Mouse (Mus musculus): ENCODE results near the gene Cryaa. TPM values are rescaled to one million over a fixed set of nuclear protein-coding genes. Genes with fewer than 3 reads are reported as not detected.
"Not testable (repeated sequence)": the region's sequence is repeated elsewhere in the genome, so short reads cannot be mapped to it uniquely, and the experiment has no call there.

Gene Cryaa
- total RNA-seq, 4 experiments from 2014 or later, result 0.27 TPM; not detected in 3

GRCm38 (mm10) chr17:31658468-31659185 is 19.0 kb upstream of the Cryaa start, which contains the start of gene U2af1:
U2af1 (minus strand) TSS chr17:31658892.
- peak; percentile 94 to 99 for DNase-seq (ENCODE audit: low spot score in 2 of 2)

GRCm38 (mm10) chr17:31660661-31661250 is 16.9 kb upstream of the Cryaa start:
- DNase-seq (ENCODE audit: low spot score in 2 of 2), result peak; percentile 29 to 85

GRCm38 (mm10) chr17:31662855-31663254 is 14.8 kb upstream of the Cryaa start:
- DNase-seq (ENCODE audit: low spot score in 2 of 2), result no peak

- DNase-seq (ENCODE audit: low spot score in 2 of 2), result peak; percentile 56 to 61
These were observed 12.8 kb upstream of the Cryaa start for GRCm38 (mm10) chr17:31664760-31665159.

- no peak for DNase-seq (ENCODE audit: low spot score in 2 of 2)
These were observed 9.3 kb upstream of the Cryaa start for GRCm38 (mm10) chr17:31668306-31668705.

- DNase-seq (ENCODE audit: low spot score in 2 of 2), result no peak
These were observed 7.4 kb upstream of the Cryaa start for GRCm38 (mm10) chr17:31670163-31670562.

GRCm38 (mm10) chr17:31671698-31672097 is 5.9 kb upstream of the Cryaa start:
- DNase-seq (ENCODE audit: low spot score in 2 of 2), result no peak

GRCm38 (mm10) chr17:31672279-31672678 is 5.3 kb upstream of the Cryaa start:
- no peak for DNase-seq (ENCODE audit: low spot score in 2 of 2)

- peak in 1 of 2 experiments; percentile 68 for DNase-seq (ENCODE audit: low spot score in 2 of 2)
These were observed 3.2 kb upstream of the Cryaa start for GRCm38 (mm10) chr17:31674426-31674825.

- no peak for DNase-seq (ENCODE audit: low spot score in 2 of 2)
These were observed 2.8 kb downstream of the Cryaa start for GRCm38 (mm10) chr17:31680450-31680849.

- peak; percentile 67 for DNase-seq (ENCODE audit: low spot score in 2 of 2)
These were observed 8.1 kb downstream of the Cryaa start for GRCm38 (mm10) chr17:31685514-31686224.

- DNase-seq (ENCODE audit: low spot score in 2 of 2), result no peak
These were observed 8.6 kb downstream of the Cryaa start for GRCm38 (mm10) chr17:31686225-31686564.

- DNase-seq (ENCODE audit: low spot score in 2 of 2), result no peak
These were observed 10.5 kb downstream of the Cryaa start for GRCm38 (mm10) chr17:31688112-31688511.

GRCm38 (mm10) chr17:31689606-31690005 is 12.0 kb downstream of the Cryaa start:
- no peak for DNase-seq (ENCODE audit: low spot score in 2 of 2)

- DNase-seq (ENCODE audit: low spot score in 2 of 2), result no peak
These were observed 15.3 kb downstream of the Cryaa start for GRCm38 (mm10) chr17:31692918-31693317.

GRCm38 (mm10) chr17:31693330-31694022 is 15.9 kb downstream of the Cryaa start:
- peak; percentile 59 to 73 for DNase-seq (ENCODE audit: low spot score in 2 of 2)

GRCm38 (mm10) chr17:31694023-31694376 is 16.4 kb downstream of the Cryaa start:
- no peak for DNase-seq (ENCODE audit: low spot score in 2 of 2)

GRCm38 (mm10) chr17:31694949-31695348 is 17.3 kb downstream of the Cryaa start:
- no peak for DNase-seq (ENCODE audit: low spot score in 2 of 2)

GRCm38 (mm10) chr17:31695356-31695755 is 17.7 kb downstream of the Cryaa start:
- not testable (repeated sequence) for DNase-seq (ENCODE audit: low spot score in 2 of 2)

- no peak for DNase-seq (ENCODE audit: low spot score in 2 of 2)
These were observed 20.7 kb downstream of the Cryaa start for GRCm38 (mm10) chr17:31698347-31698746.

GRCm38 (mm10) chr17:31703276-31703980 is 25.8 kb downstream of the Cryaa start:
- no peak for DNase-seq (ENCODE audit: low spot score in 2 of 2)
